Mouse (Mus musculus) MN1 (cell line): ENCODE data around the gene Ptprf.

ENCODE experiments used
- DNase-seq: peaks from one replicate; pipeline ENCODE4 v3.0.0-alpha.2; 2016; ENCODE audit warnings: low spot score

Gene Ptprf

GRCm38 (mm10) chr4:118257416-118257815, 33.8 kb downstream of the Ptprf start:
- DNase-seq: no peak

GRCm38 (mm10) chr4:118256217-118256616, 35.0 kb downstream of the Ptprf start:
- peak; percentile 30 for DNase-seq

GRCm38 (mm10) chr4:118254953-118255352, 36.3 kb downstream of the Ptprf start:
- no peak for DNase-seq

- no peak for DNase-seq
These were observed 43.9 kb downstream of the Ptprf start for GRCm38 (mm10) chr4:118247323-118247722.

GRCm38 (mm10) chr4:118245847-118246246, 45.4 kb downstream of the Ptprf start:
- DNase-seq: peak; percentile 32

- DNase-seq: no peak
These were observed 47.4 kb downstream of the Ptprf start for GRCm38 (mm10) chr4:118243791-118244190.

- DNase-seq: no peak
These were observed 47.9 kb downstream of the Ptprf start for GRCm38 (mm10) chr4:118243298-118243697.

- DNase-seq: no peak
These were observed 51.1 kb downstream of the Ptprf start for GRCm38 (mm10) chr4:118239960-118240689.

GRCm38 (mm10) chr4:118238666-118239065, 52.5 kb downstream of the Ptprf start:
- DNase-seq: no peak

GRCm38 (mm10) chr4:118236871-118237270, 54.3 kb downstream of the Ptprf start:
- DNase-seq: no peak

GRCm38 (mm10) chr4:118234711-118235388, 56.4 kb downstream of the Ptprf start:
- no peak for DNase-seq

- DNase-seq: peak; percentile 55
These were observed 57.3 kb downstream of the Ptprf start for GRCm38 (mm10) chr4:118233886-118234285.

- no peak for DNase-seq
These were observed 59.3 kb downstream of the Ptprf start for GRCm38 (mm10) chr4:118231861-118232260.

GRCm38 (mm10) chr4:118229035-118229770, 62.0 kb downstream of the Ptprf start:
- no peak for DNase-seq

GRCm38 (mm10) chr4:118227398-118227797, 63.8 kb downstream of the Ptprf start:
- DNase-seq: no peak

- DNase-seq: peak; percentile 19
These were observed 69.9 kb downstream of the Ptprf start for GRCm38 (mm10) chr4:118221261-118221660.

- no peak for DNase-seq
These were observed 70.4 kb downstream of the Ptprf start for GRCm38 (mm10) chr4:118220756-118221155.

- peak; percentile 7 for DNase-seq
These were observed 71.7 kb downstream of the Ptprf start for GRCm38 (mm10) chr4:118219487-118219886.

- DNase-seq: no peak
These were observed 72.7 kb downstream of the Ptprf start for GRCm38 (mm10) chr4:118218521-118218920.

- peak; percentile 44 for DNase-seq
These were observed 74.2 kb downstream of the Ptprf start for GRCm38 (mm10) chr4:118216726-118217595.

GRCm38 (mm10) chr4:118214891-118215290, 76.3 kb downstream of the Ptprf start:
- no peak for DNase-seq
